Mouse (Mus musculus) hindbrain, embryonic 15.5 days (tissue): ENCODE measurements around the gene Ttc36. TPM values are rescaled to one million over a fixed set of nuclear protein-coding genes. Genes with fewer than 3 reads are reported as not detected.

Experiments
- ATAC-seq: fragments of 200-750 bp; cut with Nextera tagmentation; 2 replicates; pipeline ENCODE4 v1.8.0; 2017; ENCODE audit warnings: low read depth, moderate number of reproducible peaks, moderate TSS enrichment; ENCODE audit not compliant: low FRiP score
- H3K27ac ChIP-seq: fragments of 300-500 bp; sonication (generic); replicated peaks from 2 replicates; pipeline ENCODE4 v1.5.1; 2015; ENCODE audit warnings: mild to moderate bottlenecking, inconsistent platforms
- H3K27me3 ChIP-seq: fragments of 300-500 bp; sonication (generic); 2 replicates; pipeline ENCODE4 v1.6.1; 2015; ENCODE audit warnings: control low read depth, inconsistent platforms
- H3K36me3 ChIP-seq: fragments of 300-500 bp; sonication (generic); 2 replicates; pipeline ENCODE4 v1.6.1; 2015; ENCODE audit warnings: control low read depth, inconsistent platforms
- H3K4me1 ChIP-seq: fragments of 300-500 bp; sonication (generic); replicated peaks from 2 replicates; pipeline ENCODE4 v1.6.1; 2015; ENCODE audit warnings: control low read depth, inconsistent platforms
- H3K4me2 ChIP-seq: fragments of 300-500 bp; sonication (generic); 2 replicates; pipeline ENCODE4 v1.6.1; 2015; ENCODE audit warnings: moderate library complexity, mild to moderate bottlenecking, inconsistent platforms
- H3K4me3 ChIP-seq: fragments of 300-500 bp; sonication (generic); 2 replicates; pipeline ENCODE4 v1.5.1; 2015; ENCODE audit warnings: mild to moderate bottlenecking, inconsistent platforms
- H3K9ac ChIP-seq: fragments of 300-500 bp; sonication (generic); 2 replicates; pipeline ENCODE4 v1.6.1; 2015; ENCODE audit warnings: inconsistent platforms
- H3K9me3 ChIP-seq: fragments of 300-500 bp; sonication (generic); 2 replicates; pipeline ENCODE4 v1.6.1; 2016; ENCODE audit warnings: control low read depth, inconsistent platforms
- WGBS: fragments of 180-500 bp; shearing (Covaris S2); methylation state at CpG from one replicate; pipeline ENCODE4 v1.1.7; 2015; 5-methylcytosine and 5-hydroxymethylcytosine counted together
- polyA plus RNA-seq: library from polyadenylated mRNA; unstranded; fragments of >200 nt; fragmentation: Nextera tagmentation; extraction: Ambion mirVana; gene quantifications from 2 replicates; pipeline ENCODE4 v1.2.1, GENCODE M21; 2015

Gene Ttc36
- 0.26 and 0.42 TPM in 2 replicates for polyA plus RNA-seq

DNA sequence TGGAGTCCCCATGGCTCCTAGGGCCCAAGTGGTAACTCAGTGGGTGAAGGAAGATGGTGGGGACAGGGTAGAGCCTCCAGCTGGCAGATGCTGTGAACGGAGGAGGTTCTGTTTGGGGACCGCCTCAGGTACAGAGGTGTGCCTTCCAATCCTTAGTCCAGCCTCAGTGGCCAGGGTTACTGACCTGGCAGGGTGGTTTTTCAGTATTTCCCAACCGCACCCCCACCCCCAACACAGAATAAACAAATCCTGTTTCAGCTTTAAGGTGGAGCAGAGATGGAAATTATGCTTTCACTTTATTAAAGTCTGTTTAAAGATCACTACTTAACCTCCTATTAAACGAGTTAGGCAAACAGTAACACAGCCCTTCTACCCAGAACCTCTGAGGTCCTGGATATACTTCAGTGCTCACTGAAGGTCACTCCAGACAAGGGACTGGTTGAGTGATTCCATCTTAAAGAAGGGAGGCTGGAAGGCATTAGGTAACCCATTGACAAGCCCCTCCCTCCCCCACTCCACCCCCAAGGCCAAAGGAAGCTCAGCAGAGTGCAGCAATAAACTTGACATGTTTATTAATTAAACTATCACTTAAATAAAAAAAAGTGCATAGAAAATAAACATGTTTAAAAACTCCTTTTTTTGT, at the start of gene Ttc36:
Gene Ttc36, minus strand, starts transcription at position 265 of the 643 bp plus-strand sequence.
- Histone ChIP-seq H3K4me3 (no peak within 1 kb of the TSS), H3K36me3 (peaks cover 31% of the 10 kb centered on the region), H3K27ac (no peak within 1 kb of the TSS), H3K27me3 (no peaks in the 10 kb centered on the region), H3K4me1 (peaks cover 14% of the 10 kb centered on the region), H3K4me2 (no peak within 1 kb of the TSS), H3K9ac (no peak within 1 kb of the TSS), H3K9me3 (no peaks in the 10 kb centered on the region)
- 80% methylated on average over 4 of the region's 4 CpGs for WGBS
- no peak for ATAC-seq

DNA sequence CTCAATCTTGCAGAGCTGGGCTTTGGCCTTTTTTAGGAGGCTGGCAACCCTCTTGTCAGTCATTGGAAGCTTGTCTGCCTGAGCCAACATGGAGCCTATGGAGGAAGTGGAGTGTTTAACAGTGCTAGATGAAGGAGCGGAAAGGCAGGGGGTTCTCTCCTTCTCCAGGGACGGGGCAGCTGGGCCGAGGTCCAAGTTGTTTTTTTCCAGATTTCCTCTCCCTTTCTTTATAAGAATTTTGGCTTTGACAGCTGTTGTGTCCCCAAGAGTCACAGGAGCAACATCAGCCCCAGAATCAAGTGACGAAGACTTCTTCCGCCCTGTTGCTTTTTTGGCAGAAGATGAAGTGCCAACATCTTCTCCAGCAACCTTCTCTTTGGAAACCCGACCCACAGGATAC, 44.6 kb upstream of the Ttc36 start:
- WGBS, result 75% methylated on average over 6 of the region's 6 CpGs

DNA sequence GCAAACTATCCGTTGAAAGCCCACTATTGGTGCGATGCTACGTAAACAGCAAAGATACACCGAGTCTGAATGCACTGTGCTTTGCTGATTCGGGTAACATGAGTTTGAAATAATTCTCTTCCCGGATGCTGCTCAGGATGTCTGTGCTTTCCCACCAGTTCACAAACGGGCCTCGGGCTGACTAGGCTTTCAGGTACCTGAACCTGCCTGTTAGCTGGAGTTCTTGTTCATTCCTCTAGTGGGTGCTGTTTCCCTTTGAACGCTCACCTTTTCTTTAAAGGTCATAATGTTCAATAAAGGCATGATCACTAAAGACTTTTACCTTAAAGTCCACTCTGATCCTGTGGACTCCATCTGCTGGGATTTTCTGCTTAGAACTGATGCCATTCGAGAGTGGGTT, 38.4 kb upstream of the Ttc36 start:
- Histone ChIP-seq H3K27ac (no peak overlapping the region), H3K4me2 (no peak overlapping the region), H3K36me3 (peaks cover 84% of the 10 kb centered on the region), H3K4me1 (no peaks in the 10 kb centered on the region), H3K4me3 (no peak overlapping the region), H3K27me3 (no peaks in the 10 kb centered on the region), H3K9me3 (no peaks in the 10 kb centered on the region), H3K9ac (no peak overlapping the region)
- 89% methylated on average over 10 of the region's 10 CpGs for WGBS
- ATAC-seq, result no peak

More for the DNA sequence above, 44.6 kb upstream of the Ttc36 start:
- peaks cover 72% of the 10 kb centered on the region for H3K36me3 ChIP-seq
- no peaks in the 10 kb centered on the region for H3K27me3 ChIP-seq
- H3K4me2 ChIP-seq, result no peak overlapping the region
- H3K4me3 ChIP-seq, result no peak overlapping the region
- ATAC-seq, result no peak
- no peak overlapping the region for H3K27ac ChIP-seq
- H3K9ac ChIP-seq, result no peak overlapping the region
- H3K9me3 ChIP-seq, result no peaks in the 10 kb centered on the region
- no peaks in the 10 kb centered on the region for H3K4me1 ChIP-seq

DNA sequence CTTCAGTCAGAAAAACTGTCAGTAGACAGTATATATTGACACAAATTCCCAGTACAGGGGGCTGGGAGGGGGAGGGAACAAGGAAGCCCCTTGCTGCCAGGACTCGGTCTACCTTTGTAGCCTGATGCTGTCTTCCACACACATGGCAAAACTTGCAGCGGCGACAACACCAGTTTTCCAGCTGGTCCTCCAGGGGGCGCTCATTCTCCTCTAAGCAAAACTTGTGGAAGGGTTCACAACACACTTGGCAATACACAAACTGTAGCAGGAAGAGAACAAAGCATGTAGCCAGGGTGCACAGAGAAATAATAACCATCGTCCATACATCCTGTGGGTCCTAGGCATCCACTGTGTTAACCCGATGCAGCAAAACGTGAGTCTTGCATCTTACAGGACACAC, 33.6 kb upstream of the Ttc36 start:
- H3K9me3 ChIP-seq, result no peaks in the 10 kb centered on the region
- ATAC-seq, result 0 out of 2 replicates have a peak, but pooled peaks have one; percentile 8
- H3K27me3 ChIP-seq, result no peaks in the 10 kb centered on the region
- H3K9ac ChIP-seq, result no peak overlapping the region
- H3K27ac ChIP-seq, result no peak overlapping the region
- peaks cover 80% of the 10 kb centered on the region for H3K36me3 ChIP-seq
- no peaks in the 10 kb centered on the region for H3K4me1 ChIP-seq
- WGBS, result 48% methylated on average over 7 of the region's 7 CpGs
- no peak overlapping the region for H3K4me3 ChIP-seq
- no peak overlapping the region for H3K4me2 ChIP-seq

DNA sequence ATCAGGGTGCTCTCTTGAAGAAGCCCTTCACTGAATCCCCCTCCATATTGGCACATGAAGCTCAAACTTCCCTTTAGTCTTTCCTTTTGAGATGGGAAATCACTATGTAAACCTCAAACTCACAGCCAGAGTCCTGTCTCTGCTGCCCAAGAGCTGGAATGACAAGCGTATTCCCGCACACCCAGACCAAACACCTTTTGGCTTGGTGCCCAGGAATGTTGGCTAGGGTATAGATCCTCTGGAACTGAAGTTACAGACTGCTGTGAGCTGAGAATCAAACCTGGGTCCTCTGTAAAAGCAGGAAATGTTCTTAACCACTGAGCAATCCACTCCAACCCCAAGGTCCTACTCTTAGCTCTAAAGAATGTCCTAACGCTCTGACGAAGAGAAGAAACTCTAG, 29.5 kb upstream of the Ttc36 start:
- H3K9me3 ChIP-seq, result no peaks in the 10 kb centered on the region
- H3K4me3 ChIP-seq, result no peak overlapping the region
- H3K4me2 ChIP-seq, result no peak overlapping the region
- no peak overlapping the region for H3K27ac ChIP-seq
- 80% methylated on average over 4 of the region's 4 CpGs for WGBS
- H3K9ac ChIP-seq, result no peak overlapping the region
- no peaks in the 10 kb centered on the region for H3K27me3 ChIP-seq
- ATAC-seq, result no peak
- H3K4me1 ChIP-seq, result no peaks in the 10 kb centered on the region
- peaks cover 81% of the 10 kb centered on the region for H3K36me3 ChIP-seq

DNA sequence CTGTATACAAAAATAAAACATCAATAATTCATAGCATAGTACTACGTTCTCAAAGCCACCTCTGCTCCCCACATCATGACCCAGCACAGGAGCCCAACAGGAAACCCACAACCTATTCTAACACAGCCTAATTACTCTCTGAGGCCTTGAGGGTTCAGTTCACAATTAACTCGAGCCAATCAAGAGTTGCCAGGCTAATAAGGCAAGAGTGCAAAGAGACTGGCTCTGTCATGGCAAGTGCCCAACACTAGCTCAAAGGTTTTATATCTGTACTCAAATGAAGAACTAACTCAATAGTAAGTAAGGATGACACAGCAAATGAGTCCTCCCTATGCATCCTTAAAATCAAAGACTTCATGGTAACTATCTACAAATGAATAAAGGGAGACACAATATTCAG, 27.6 kb upstream of the Ttc36 start:
- Histone ChIP-seq H3K4me2 (no peak overlapping the region), H3K9me3 (no peaks in the 10 kb centered on the region), H3K27ac (no peak overlapping the region), H3K36me3 (peaks cover 89% of the 10 kb centered on the region), H3K27me3 (no peaks in the 10 kb centered on the region), H3K9ac (no peak overlapping the region), H3K4me3 (no peak overlapping the region), H3K4me1 (no peaks in the 10 kb centered on the region)
- 89% methylated on average over 2 of the region's 2 CpGs for WGBS
- ATAC-seq, result no peak

DNA sequence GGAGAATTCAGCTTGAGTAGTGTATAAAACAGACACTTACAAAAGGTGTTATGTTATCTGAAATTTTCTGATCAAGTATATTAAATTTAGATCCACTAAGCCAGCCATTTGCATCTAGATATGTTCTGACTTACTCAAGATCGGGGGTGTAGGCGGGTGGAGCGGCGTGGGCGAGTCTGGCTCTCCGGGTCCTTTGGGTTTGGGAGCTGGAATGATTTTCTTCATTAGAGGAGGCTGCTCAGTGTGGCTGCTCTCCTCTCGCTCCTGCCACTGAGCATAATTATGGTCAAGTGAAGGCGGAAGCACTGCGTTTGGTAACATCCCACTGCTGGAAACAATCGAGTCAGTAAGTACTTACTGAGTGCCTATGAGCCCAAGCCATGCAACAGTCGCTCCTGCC, 26.1 kb upstream of the Ttc36 start:
- WGBS, result 95% methylated on average over 11 of the region's 11 CpGs
- no peak overlapping the region for H3K4me2 ChIP-seq

DNA sequence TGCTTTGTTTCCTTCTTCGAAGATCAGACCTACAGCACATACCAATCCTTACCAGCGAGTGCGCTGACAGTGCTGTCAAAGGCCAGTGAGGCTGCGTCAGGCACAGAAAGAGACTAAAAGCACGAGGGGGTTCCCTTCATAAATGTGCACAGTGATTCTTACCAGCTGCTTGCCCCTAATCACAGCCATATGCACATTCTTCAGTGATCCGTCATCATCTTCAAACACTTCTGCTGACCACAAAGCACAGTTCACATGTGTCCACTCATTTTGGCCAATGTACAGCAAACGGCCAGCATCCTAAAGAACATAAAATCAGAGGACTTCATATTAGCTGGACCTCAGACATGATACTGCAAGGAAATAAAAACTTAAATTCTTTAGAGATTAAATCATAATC, 23.8 kb upstream of the Ttc36 start:
- H3K27me3 ChIP-seq, result no peaks in the 10 kb centered on the region
- no peaks in the 10 kb centered on the region for H3K9me3 ChIP-seq
- WGBS, result 92% methylated on average over 7 of the region's 7 CpGs
- no peak overlapping the region for H3K27ac ChIP-seq
- peaks cover 92% of the 10 kb centered on the region for H3K36me3 ChIP-seq
- H3K9ac ChIP-seq, result no peak overlapping the region
- H3K4me2 ChIP-seq, result no peak overlapping the region
- no peak overlapping the region for H3K4me3 ChIP-seq
- no peak for ATAC-seq
- no peaks in the 10 kb centered on the region for H3K4me1 ChIP-seq

More for the DNA sequence above, 26.1 kb upstream of the Ttc36 start:
- Histone ChIP-seq H3K27me3 (no peaks in the 10 kb centered on the region), H3K9me3 (no peaks in the 10 kb centered on the region), H3K36me3 (peaks cover 88% of the 10 kb centered on the region), H3K4me1 (no peaks in the 10 kb centered on the region), H3K4me3 (no peak overlapping the region), H3K27ac (no peak overlapping the region), H3K9ac (no peak overlapping the region)
- ATAC-seq, result no peak

DNA sequence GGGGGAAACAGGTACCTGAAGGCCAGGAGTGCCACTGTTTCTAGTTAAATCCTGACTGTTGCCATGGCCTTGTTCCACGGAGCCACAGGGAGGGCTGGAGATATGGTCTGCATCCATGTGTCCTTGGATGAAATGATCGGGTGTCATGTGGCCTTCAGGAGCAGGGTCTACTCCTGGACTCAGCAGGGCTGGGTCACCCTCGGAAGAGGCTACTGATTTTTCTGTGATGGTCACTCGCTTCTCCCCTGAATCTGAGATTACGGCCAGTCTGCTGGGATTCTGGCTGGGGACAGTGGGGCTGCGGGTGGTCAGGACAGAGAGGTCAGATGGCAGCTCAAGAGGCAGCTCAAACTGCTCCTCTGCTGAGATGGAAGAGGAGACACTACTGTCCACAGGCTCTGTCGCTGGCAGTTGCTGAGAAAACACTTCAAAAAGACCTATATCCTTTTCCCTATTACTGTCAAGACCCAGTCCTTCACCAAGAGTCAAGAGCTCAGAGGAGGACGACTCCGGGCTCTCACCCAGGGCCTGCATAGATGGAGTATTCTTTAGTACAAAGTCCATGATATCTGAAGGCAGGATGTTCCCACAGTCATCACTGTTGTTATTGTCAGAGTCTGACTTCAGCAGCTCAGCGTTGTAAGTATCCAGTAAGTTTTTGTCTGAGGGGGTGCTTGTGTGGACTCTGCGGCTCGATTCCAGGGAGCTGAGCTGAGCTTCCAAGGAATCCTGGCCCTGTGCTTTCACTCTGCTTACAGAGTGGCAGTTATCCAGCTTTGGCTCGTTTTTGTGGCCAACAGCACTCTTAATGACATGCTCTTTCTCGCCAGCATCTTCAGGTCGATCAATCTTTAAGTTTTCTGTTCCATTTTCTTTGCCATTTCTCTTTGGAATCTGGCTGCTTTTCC, 17.3 kb upstream of the Ttc36 start:
- ATAC-seq, result no peak

DNA sequence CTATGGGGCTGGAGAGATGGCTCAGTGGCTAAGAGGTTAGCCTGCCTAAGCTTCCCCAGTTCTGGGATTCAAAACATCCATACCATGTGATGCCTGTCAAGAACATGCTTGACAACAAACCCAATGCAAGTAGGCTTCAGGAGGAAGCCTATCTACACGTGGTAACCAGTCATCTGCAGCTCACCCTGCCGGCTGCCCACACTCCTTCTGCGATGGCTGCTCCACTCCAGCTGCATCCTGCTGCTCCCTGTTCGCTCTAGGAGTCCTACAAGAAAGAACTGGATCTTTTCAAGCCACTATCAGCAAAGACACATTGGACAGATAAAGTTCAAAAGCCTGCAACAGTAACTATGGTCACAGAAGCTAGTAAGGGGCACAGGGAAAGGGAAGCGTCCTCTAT, 14.7 kb upstream of the Ttc36 start:
- Histone ChIP-seq H3K4me2 (no peak overlapping the region), H3K4me1 (no peaks in the 10 kb centered on the region), H3K27ac (no peak overlapping the region), H3K9ac (no peak overlapping the region), H3K27me3 (no peaks in the 10 kb centered on the region), H3K4me3 (no peak overlapping the region), H3K36me3 (peaks cover 99% of the 10 kb centered on the region), H3K9me3 (no peaks in the 10 kb centered on the region)
- ATAC-seq, result no peak
- WGBS, result 92% methylated on average over 5 of the region's 5 CpGs

More for the DNA sequence above, 17.3 kb upstream of the Ttc36 start:
- no peak overlapping the region for H3K4me2 ChIP-seq
- H3K4me3 ChIP-seq, result no peak overlapping the region
- H3K4me1 ChIP-seq, result no peaks in the 10 kb centered on the region
- no peak overlapping the region for H3K9ac ChIP-seq
- no peaks in the 10 kb centered on the region for H3K27me3 ChIP-seq
- H3K36me3 ChIP-seq, result peaks cover 98% of the 10 kb centered on the region
- H3K27ac ChIP-seq, result peak overlapping the region; percentile 12; the same call in 1 of the 2 replicates
- H3K9me3 ChIP-seq, result no peaks in the 10 kb centered on the region
- 90% methylated on average over 15 of the region's 15 CpGs for WGBS

DNA sequence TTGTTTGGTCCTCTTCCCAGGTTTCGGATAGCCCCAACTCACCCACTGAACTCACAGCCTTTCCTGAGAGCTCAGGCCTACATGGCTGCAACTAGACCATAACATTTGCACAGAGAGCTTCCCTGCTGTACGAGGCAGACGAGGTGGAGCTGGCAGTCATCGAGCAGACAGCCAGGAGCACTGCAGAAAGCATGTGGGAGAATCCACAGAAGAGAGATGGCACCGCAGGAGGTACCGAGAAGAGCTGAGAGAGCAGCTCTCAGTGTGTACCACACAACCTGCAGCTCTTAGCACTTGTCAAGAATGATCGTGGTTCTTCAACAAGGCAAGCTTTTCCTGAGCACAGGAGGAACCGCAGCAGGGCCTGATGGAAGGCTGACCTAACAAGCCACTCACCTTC, 11.3 kb upstream of the Ttc36 start:
- no peak overlapping the region for H3K4me3 ChIP-seq
- H3K27me3 ChIP-seq, result no peaks in the 10 kb centered on the region
- no peaks in the 10 kb centered on the region for H3K9me3 ChIP-seq
- H3K9ac ChIP-seq, result no peak overlapping the region
- H3K4me2 ChIP-seq, result no peak overlapping the region
- ATAC-seq, result no peak
- WGBS, result 93% methylated on average over 8 of the region's 8 CpGs
- H3K4me1 ChIP-seq, result no peaks in the 10 kb centered on the region
- H3K27ac ChIP-seq, result no peak overlapping the region
- peaks cover 97% of the 10 kb centered on the region for H3K36me3 ChIP-seq

DNA sequence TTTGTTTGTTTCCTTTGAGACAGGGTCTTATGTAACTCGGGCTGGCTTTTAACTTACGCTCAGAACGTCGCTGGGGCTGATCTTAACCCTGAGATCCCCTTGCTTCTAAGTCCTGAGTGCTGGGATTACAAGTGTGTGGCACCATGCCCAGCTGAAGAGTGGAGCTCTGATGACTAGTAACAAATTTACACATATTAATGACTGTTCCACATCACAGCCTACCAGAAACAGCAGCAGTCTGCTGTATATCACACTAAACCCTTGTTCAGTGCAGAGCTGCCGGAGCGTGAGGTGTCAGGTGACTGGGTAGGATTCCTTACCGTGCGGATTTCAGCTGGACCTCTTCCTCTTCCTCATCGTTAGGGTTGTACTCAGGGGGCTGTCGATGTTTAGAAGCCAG, 7.4 kb upstream of the Ttc36 start:
- Histone ChIP-seq H3K9me3 (no peaks in the 10 kb centered on the region), H3K9ac (no peak overlapping the region), H3K27me3 (no peaks in the 10 kb centered on the region), H3K4me1 (no peaks in the 10 kb centered on the region), H3K27ac (no peak overlapping the region), H3K36me3 (peaks cover 96% of the 10 kb centered on the region), H3K4me3 (no peak overlapping the region), H3K4me2 (no peak overlapping the region)
- ATAC-seq, result no peak
- 98% methylated on average over 10 of the region's 10 CpGs for WGBS
